Mouse (Mus musculus) right cerebral cortex, adult 18-20 months (tissue): ENCODE measurements at regions not wholly inside any gene's neighbourhood (a gene's known extent, or its start where the extent isn't known, plus 50 kb on each side); places are given as distances from the start of the nearest gene placed in this dataset.

ENCODE experiments used
- DNase-seq: peaks from one replicate; pipeline ENCODE4 v3.0.0; 2022; ENCODE audit warnings: mixed read lengths

DNA sequence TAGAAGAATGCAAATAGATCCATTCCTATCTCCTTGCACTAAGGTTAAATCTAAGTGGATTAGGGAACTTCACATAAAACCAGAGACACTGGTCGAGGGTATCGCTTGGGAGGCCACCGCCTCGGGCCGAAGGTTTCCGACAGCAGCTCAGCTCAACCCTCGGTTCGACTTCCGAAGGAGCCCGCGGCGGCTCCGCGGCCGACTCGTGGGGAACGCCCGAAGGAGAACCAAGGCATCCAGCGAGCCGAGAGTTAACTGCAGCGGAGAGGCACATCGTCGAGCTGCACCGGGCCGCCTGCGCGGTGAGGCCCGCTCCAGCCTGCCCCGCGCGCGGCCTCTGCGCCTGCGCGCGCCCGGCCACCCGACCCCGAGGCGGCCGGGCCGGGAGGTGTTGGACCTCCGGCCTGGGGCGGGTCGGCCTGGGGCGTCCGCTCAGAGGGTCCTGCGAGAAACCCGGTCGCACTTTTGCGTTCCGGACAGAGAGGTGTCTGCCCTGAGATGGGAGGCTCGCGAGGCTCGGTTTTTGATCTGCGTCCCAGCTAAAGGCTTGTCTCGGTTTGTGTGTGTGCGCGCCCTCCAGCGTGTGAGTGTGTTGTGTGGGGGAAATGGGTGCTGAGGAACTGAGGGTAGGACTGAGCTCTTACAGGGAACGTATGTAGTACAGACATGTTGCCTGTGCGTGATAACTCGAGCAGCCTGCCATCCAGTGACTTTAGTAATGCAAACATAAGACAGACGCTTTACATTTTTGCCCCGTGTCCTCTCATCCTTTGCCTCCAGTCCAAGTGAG lies 50.9 kb upstream of the Vmn2r9 start:
- DNase-seq = peak; percentile 10
